Comparison of ENCODE assay signal across 27 mouse cellular contexts in the genomic region with DNA sequence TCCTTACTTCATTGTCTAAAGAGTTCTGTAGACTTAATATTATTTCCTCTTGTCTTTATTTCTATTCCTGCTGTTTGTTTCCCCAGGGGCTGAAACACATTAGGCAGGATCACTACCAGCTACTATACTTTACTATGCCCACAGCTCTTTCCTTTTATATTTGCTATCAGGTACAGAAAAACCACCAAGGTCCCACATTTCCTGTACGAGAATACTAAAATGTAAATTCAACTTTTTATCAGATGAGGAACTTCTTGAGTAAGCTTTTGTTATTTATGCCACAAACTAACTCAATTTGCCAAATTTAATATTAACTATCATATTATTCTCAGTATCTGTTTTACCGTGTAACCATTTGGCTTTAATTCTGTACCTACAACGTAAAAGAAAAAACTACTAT.
"Had no signal": no experiment of that assay in that cellular context is flagged by ENCODE, and none has a peak within 500 bp of the region (broad histone marks: within the 10 kb centered on the region; RNA-seq: fewer than 3 reads in every experiment).

No protein-coding gene starts in this region.

- H3K4me3 ChIP-seq: embryonic facial prominence, embryonic 10.5 days; embryonic facial prominence, embryonic 12.5 days; embryonic facial prominence, embryonic 13.5 days; embryonic facial prominence, embryonic 15.5 days; erythroblast, embryonic 14.5 days; forebrain, embryonic 10.5 days; forebrain, embryonic 12.5 days; forebrain, embryonic 13.5 days; forebrain, embryonic 15.5 days; gastrocnemius, adult 2 months; heart, adult 2 months; heart, embryonic 10.5 days had no signal

- H3K9ac ChIP-seq: embryonic facial prominence, embryonic 12.5 days; embryonic facial prominence, embryonic 13.5 days; embryonic facial prominence, embryonic 15.5 days; forebrain, embryonic 12.5 days; forebrain, embryonic 13.5 days; forebrain, embryonic 15.5 days; forebrain, postnatal 0 days had no signal

- H3K9me3 ChIP-seq: embryonic facial prominence, embryonic 10.5 days; embryonic facial prominence, embryonic 12.5 days; embryonic facial prominence, embryonic 13.5 days; embryonic facial prominence, embryonic 15.5 days; forebrain, embryonic 10.5 days; forebrain, embryonic 12.5 days; forebrain, embryonic 13.5 days; forebrain, embryonic 15.5 days; heart, embryonic 10.5 days had no signal

- ATAC-seq: forebrain, embryonic 13.5 days; forebrain, embryonic 14.5 days; forebrain, embryonic 15.5 days; forebrain, embryonic 16.5 days; forebrain, postnatal 0 days had no signal

- H3K27ac ChIP-seq: embryonic facial prominence, embryonic 10.5 days; embryonic facial prominence, embryonic 12.5 days; embryonic facial prominence, embryonic 13.5 days; embryonic facial prominence, embryonic 15.5 days; forebrain, embryonic 10.5 days; forebrain, embryonic 12.5 days; forebrain, embryonic 13.5 days; forebrain, embryonic 15.5 days; gastrocnemius, adult 2 months; heart, adult 2 months; heart, embryonic 10.5 days had no signal

- H3K4me1 ChIP-seq: embryonic facial prominence, embryonic 15.5 days had no signal

- H3K27me3 ChIP-seq: embryonic facial prominence, embryonic 12.5 days; embryonic facial prominence, embryonic 13.5 days; embryonic facial prominence, embryonic 15.5 days; forebrain, embryonic 12.5 days; forebrain, embryonic 13.5 days; forebrain, embryonic 15.5 days had no signal

- H3K36me3 ChIP-seq: embryonic facial prominence, embryonic 13.5 days; embryonic facial prominence, embryonic 15.5 days; forebrain, embryonic 15.5 days had no signal

- DNase-seq: cerebellum, adult 9-11 months; cerebellum, postnatal 10 days; cerebellum, postnatal 14 days; cerebellum, postnatal 25 days; cerebellum, postnatal 36 days; embryo, embryonic 11 days; forebrain, postnatal 0 days; gastrocnemius, adult 2 months; gastrocnemius, postnatal 10 days; gastrocnemius, postnatal 14 days; gastrocnemius, postnatal 25 days; gastrocnemius, postnatal 36 days; heart, adult 11 months; heart, adult 18-20 months; heart, adult 2 months had no signal
